Mouse (Mus musculus) hindbrain, embryonic 10.5 days (tissue): ENCODE measurements around the gene Ppp1r16b. TPM values are rescaled to one million over a fixed set of nuclear protein-coding genes. Genes with fewer than 3 reads are reported as not detected.
A peak's percentile ranks its signal among the peaks of the same experiment; 100 is the strongest.

Experiments used
- DNase-seq: peaks from one replicate; pipeline ENCODE4 v3.0.0-alpha.2; 2017; ENCODE audit warnings: low spot score
- H3K27ac ChIP-seq: fragments of 300-500 bp; sonication (generic); 2 replicates; pipeline ENCODE4 v1.5.1; 2016; ENCODE audit warnings: mild to moderate bottlenecking, moderate library complexity
- H3K27me3 ChIP-seq: fragments of 300-500 bp; sonication (generic); 2 replicates; pipeline ENCODE4 v1.6.1; 2016; ENCODE audit warnings: mild to moderate bottlenecking; ENCODE audit not compliant: poor library complexity, insufficient read depth, severe bottlenecking
- H3K36me3 ChIP-seq: fragments of 300-500 bp; sonication (generic); 2 replicates; pipeline ENCODE4 v1.6.1; 2016; ENCODE audit warnings: mild to moderate bottlenecking, moderate library complexity
- H3K4me1 ChIP-seq: fragments of 300-500 bp; sonication (generic); replicated peaks from 2 replicates; pipeline ENCODE4 v1.6.1; 2016; ENCODE audit warnings: mild to moderate bottlenecking
- H3K4me3 ChIP-seq: fragments of 300-500 bp; sonication (generic); 2 replicates; pipeline ENCODE4 v1.5.1; 2016; ENCODE audit warnings: mild to moderate bottlenecking, moderate library complexity
- H3K9me3 ChIP-seq: fragments of 300-500 bp; sonication (generic); 2 replicates; pipeline ENCODE4 v1.6.1; 2016; ENCODE audit warnings: mild to moderate bottlenecking, moderate library complexity
- WGBS: fragments of 180-500 bp; shearing (Covaris S2); methylation state at CpG from one replicate; pipeline ENCODE4 v1.1.7; 2016; 5-methylcytosine and 5-hydroxymethylcytosine counted together
- polyA plus RNA-seq: library from polyadenylated mRNA; unstranded; fragments of >200 nt; fragmentation: Nextera tagmentation; extraction: Ambion mirVana; gene quantifications from 2 replicates; pipeline ENCODE4 v1.2.1, GENCODE M21; 2016

Ppp1r16b gene
- polyA plus RNA-seq, 1 experiment from 2014 or later, result 3.0 TPM

- peak overlapping the region; percentile 91 for H3K4me3 ChIP-seq
- H3K27me3 ChIP-seq, result no peaks in the 10 kb centered on the region
- no peaks in the 10 kb centered on the region for H3K9me3 ChIP-seq
- 61% methylated on average over 13 of the region's 13 CpGs for WGBS
- peaks cover 39% of the 10 kb centered on the region for H3K36me3 ChIP-seq
- no peak overlapping the region for H3K27ac ChIP-seq
- H3K4me1 ChIP-seq, result peaks cover 53% of the 10 kb centered on the region
- DNase-seq, result no peak
These were observed 105.0 kb downstream of the Ppp1r16b start for GRCm38 (mm10) chr2:158770126-158770757.

GRCm38 (mm10) chr2:158771066-158771763 lies 106.0 kb downstream of the Ppp1r16b start:
- Histone ChIP-seq H3K27me3 (no peaks in the 10 kb centered on the region), H3K4me1 (peaks cover 53% of the 10 kb centered on the region), H3K36me3 (peaks cover 48% of the 10 kb centered on the region), H3K4me3 (peak overlapping the region; percentile 91), H3K27ac (no peak overlapping the region), H3K9me3 (no peaks in the 10 kb centered on the region)
- no peak for DNase-seq
- WGBS, result 61% methylated on average over 11 of the region's 11 CpGs

GRCm38 (mm10) chr2:158772808-158773207 lies 107.6 kb downstream of the Ppp1r16b start:
- no peak for DNase-seq
- H3K4me3 ChIP-seq, result no peak overlapping the region
- WGBS, result 91% methylated on average over 13 of the region's 13 CpGs
- no peaks in the 10 kb centered on the region for H3K27me3 ChIP-seq
- H3K36me3 ChIP-seq, result peaks cover 63% of the 10 kb centered on the region
- H3K9me3 ChIP-seq, result no peaks in the 10 kb centered on the region
- peaks cover 60% of the 10 kb centered on the region for H3K4me1 ChIP-seq
- no peak overlapping the region for H3K27ac ChIP-seq

- Histone ChIP-seq H3K4me1 (peaks cover 45% of the 10 kb centered on the region), H3K36me3 (peaks cover 84% of the 10 kb centered on the region), H3K9me3 (no peaks in the 10 kb centered on the region), H3K27me3 (no peaks in the 10 kb centered on the region), H3K4me3 (no peak overlapping the region), H3K27ac (no peak overlapping the region)
- 84% methylated on average over 8 of the region's 8 CpGs for WGBS
- DNase-seq, result no peak
These were observed 109.7 kb downstream of the Ppp1r16b start for GRCm38 (mm10) chr2:158774886-158775285.

GRCm38 (mm10) chr2:158776716-158777115 lies 111.5 kb downstream of the Ppp1r16b start:
- WGBS, result 92% methylated on average over 4 of the region's 4 CpGs

GRCm38 (mm10) chr2:158777490-158777889 lies 112.3 kb downstream of the Ppp1r16b start:
- no peak overlapping the region for H3K4me3 ChIP-seq
- peaks cover 19% of the 10 kb centered on the region for H3K4me1 ChIP-seq
- H3K27me3 ChIP-seq, result no peaks in the 10 kb centered on the region
- no peaks in the 10 kb centered on the region for H3K9me3 ChIP-seq
- 79% methylated on average over 6 of the region's 6 CpGs for WGBS
- no peak for DNase-seq
- H3K27ac ChIP-seq, result no peak overlapping the region
- peaks cover 94% of the 10 kb centered on the region for H3K36me3 ChIP-seq

More at GRCm38 (mm10) chr2:158776716-158777115, 111.5 kb downstream of the Ppp1r16b start:
- H3K27me3 ChIP-seq, result no peaks in the 10 kb centered on the region
- H3K36me3 ChIP-seq, result peaks cover 94% of the 10 kb centered on the region
- no peak overlapping the region for H3K4me3 ChIP-seq
- DNase-seq, result no peak
- no peaks in the 10 kb centered on the region for H3K9me3 ChIP-seq
- peaks cover 27% of the 10 kb centered on the region for H3K4me1 ChIP-seq
- no peak overlapping the region for H3K27ac ChIP-seq

- no peak overlapping the region for H3K4me3 ChIP-seq
- no peak overlapping the region for H3K27ac ChIP-seq
- H3K9me3 ChIP-seq, result no peaks in the 10 kb centered on the region
- H3K4me1 ChIP-seq, result peaks cover 18% of the 10 kb centered on the region
- WGBS, result 87% methylated on average over 7 of the region's 7 CpGs
- DNase-seq, result no peak
- H3K27me3 ChIP-seq, result no peaks in the 10 kb centered on the region
- peaks cover 94% of the 10 kb centered on the region for H3K36me3 ChIP-seq
These were observed 113.2 kb downstream of the Ppp1r16b start for GRCm38 (mm10) chr2:158778349-158778748.

GRCm38 (mm10) chr2:158781126-158781525 lies 115.9 kb downstream of the Ppp1r16b start:
- no peak for DNase-seq
- no peaks in the 10 kb centered on the region for H3K27me3 ChIP-seq
- 94% methylated on average over 7 of the region's 7 CpGs for WGBS
- peaks cover 14% of the 10 kb centered on the region; the same call in 1 of the 2 replicates for H3K4me1 ChIP-seq
- peaks cover 99% of the 10 kb centered on the region for H3K36me3 ChIP-seq
- H3K27ac ChIP-seq, result no peak overlapping the region
- H3K4me3 ChIP-seq, result no peak overlapping the region
- H3K9me3 ChIP-seq, result no peaks in the 10 kb centered on the region

GRCm38 (mm10) chr2:158786927-158787795 lies 122.0 kb downstream of the Ppp1r16b start:
- H3K4me3 ChIP-seq, result no peak overlapping the region
- no peak overlapping the region for H3K27ac ChIP-seq
- DNase-seq, result no peak
- no peaks in the 10 kb centered on the region for H3K27me3 ChIP-seq
- H3K36me3 ChIP-seq, result peaks cover 50% of the 10 kb centered on the region
- WGBS, result 93% methylated on average over 14 of the region's 14 CpGs
- H3K9me3 ChIP-seq, result no peaks in the 10 kb centered on the region
- peaks cover 8% of the 10 kb centered on the region for H3K4me1 ChIP-seq

- Histone ChIP-seq H3K27ac (peak within 1 kb of the TSS; percentile 92), H3K9me3 (no peaks in the 10 kb centered on the region), H3K36me3 (peaks cover 4% of the 10 kb centered on the region; the same call in 1 of the 2 replicates), H3K4me1 (peaks cover 30% of the 10 kb centered on the region), H3K4me3 (peak within 1 kb of the TSS; percentile 79), H3K27me3 (no peaks in the 10 kb centered on the region)
- peak; percentile 99 for DNase-seq
- under 1% methylated on average over 33 of the region's 33 CpGs for WGBS
These were observed 129.4 kb downstream of the Ppp1r16b start, which contains the start of gene Dhx35 for GRCm38 (mm10) chr2:158794494-158795004. Dhx35 (plus strand) TSS chr2:158794807.

- Histone ChIP-seq H3K27ac (peak overlapping the region; percentile 92), H3K4me3 (peak overlapping the region; percentile 79), H3K4me1 (peaks cover 32% of the 10 kb centered on the region), H3K27me3 (no peaks in the 10 kb centered on the region), H3K9me3 (no peaks in the 10 kb centered on the region), H3K36me3 (peaks cover 9% of the 10 kb centered on the region)
- DNase-seq, result no peak
- WGBS, result 10% methylated on average over 15 of the region's 15 CpGs
These were observed 129.8 kb downstream of the Ppp1r16b start for GRCm38 (mm10) chr2:158795043-158795442.

GRCm38 (mm10) chr2:158795875-158796274 lies 130.7 kb downstream of the Ppp1r16b start:
- H3K9me3 ChIP-seq, result no peaks in the 10 kb centered on the region
- WGBS, result 86% methylated on average over 2 of the region's 2 CpGs
- H3K27me3 ChIP-seq, result no peaks in the 10 kb centered on the region
- H3K4me3 ChIP-seq, result no peak overlapping the region
- H3K4me1 ChIP-seq, result peaks cover 32% of the 10 kb centered on the region
- no peak for DNase-seq
- H3K36me3 ChIP-seq, result peaks cover 17% of the 10 kb centered on the region
- no peak overlapping the region for H3K27ac ChIP-seq
